Mouse (Mus musculus): ENCODE data around the gene Zfp281.

The Zfp281 gene

GRCm38 (mm10) chr1:136658456-136659227 lies 33.9 kb downstream of the Zfp281 start:
- no peak for DNase-seq (ENCODE audit: low read depth, low spot score)

GRCm38 (mm10) chr1:136659337-136659736 lies 34.6 kb downstream of the Zfp281 start:
- DNase-seq (ENCODE audit: low read depth, low spot score), result peak; percentile 62

GRCm38 (mm10) chr1:136659917-136660316 lies 35.2 kb downstream of the Zfp281 start:
- no peak for DNase-seq (ENCODE audit: low read depth, low spot score)

- no peak for DNase-seq (ENCODE audit: low read depth, low spot score)
These were observed 36.8 kb downstream of the Zfp281 start for GRCm38 (mm10) chr1:136661511-136661910.

- DNase-seq (ENCODE audit: low read depth, low spot score), result no peak
These were observed 37.4 kb downstream of the Zfp281 start for GRCm38 (mm10) chr1:136661939-136662563.

GRCm38 (mm10) chr1:136664921-136665582 lies 40.4 kb downstream of the Zfp281 start:
- DNase-seq (ENCODE audit: low read depth, low spot score), result no peak

- DNase-seq (ENCODE audit: low read depth, low spot score), result no peak
These were observed 41.8 kb downstream of the Zfp281 start for GRCm38 (mm10) chr1:136666513-136666912.

GRCm38 (mm10) chr1:136669926-136670325 lies 45.2 kb downstream of the Zfp281 start:
- no peak for DNase-seq (ENCODE audit: low read depth, low spot score)

- peak; percentile 83 for DNase-seq (ENCODE audit: low read depth, low spot score)
These were observed 45.7 kb downstream of the Zfp281 start for GRCm38 (mm10) chr1:136670421-136670820.

- no peak for DNase-seq (ENCODE audit: low read depth, low spot score)
These were observed 47.2 kb downstream of the Zfp281 start for GRCm38 (mm10) chr1:136671767-136672434.

GRCm38 (mm10) chr1:136672564-136672963 lies 47.9 kb downstream of the Zfp281 start:
- DNase-seq (ENCODE audit: low read depth, low spot score), result no peak

- no peak for DNase-seq (ENCODE audit: low read depth, low spot score)
These were observed 48.6 kb downstream of the Zfp281 start for GRCm38 (mm10) chr1:136673293-136673692.

GRCm38 (mm10) chr1:136674548-136675455 lies 50.1 kb downstream of the Zfp281 start:
- DNase-seq (ENCODE audit: low read depth, low spot score), result peak; percentile 98

- DNase-seq (ENCODE audit: low read depth, low spot score), result no peak
These were observed 51.2 kb downstream of the Zfp281 start for GRCm38 (mm10) chr1:136675736-136676444.

- no peak for DNase-seq (ENCODE audit: low read depth, low spot score)
These were observed 51.7 kb downstream of the Zfp281 start for GRCm38 (mm10) chr1:136676445-136676755.

- peak; percentile 65 for DNase-seq (ENCODE audit: low read depth, low spot score)
These were observed 53.2 kb downstream of the Zfp281 start for GRCm38 (mm10) chr1:136677847-136678325.

GRCm38 (mm10) chr1:136678836-136679235 lies 54.1 kb downstream of the Zfp281 start:
- DNase-seq (ENCODE audit: low read depth, low spot score), result no peak
